Mouse (Mus musculus) left cerebral cortex, adult 2 months (tissue): Measurements from ENCODE around the gene Rffl. TPM values are rescaled to one million over a fixed set of nuclear protein-coding genes. Genes with fewer than 3 reads are reported as not detected.

ENCODE experiments used
- DNase-seq, 2 experiments: peaks; one replicate each; pipeline ENCODE4 v3.0.0; 2021 to 2022; ENCODE audit warnings: low spot score in 2 of 2, mixed read lengths in 1 of 2; ENCODE audit errors: extremely low spot score in 1 of 2
- H3K27ac ChIP-seq: fragments of 200-600 bp; 2 replicates; pipeline ENCODE4 v1.8.1; 2022
- H3K4me3 ChIP-seq: fragments of 200-600 bp; 2 replicates; pipeline ENCODE4 v1.8.1; 2022
- CTCF ChIP-seq: fragments of 200-600 bp; IDR thresholded peaks from 2 replicates; pipeline ENCODE4 v1.8.1; 2022; ENCODE audit warnings: antibody characterized with exemption, mild to moderate bottlenecking, moderate library complexity
- intact Hi-C: fragments of 180-260 bp; cut with DNase I; formaldehyde crosslinking; loops from one replicate; pipeline ENCODE4 v1.15.1; 2025
- long read RNA-seq, 2 experiments: library from polyadenylated mRNA; stranded (forward); transcript quantifications; one replicate each; pipeline ENCODE4 v2.0.0; 2021; ENCODE audit warnings: borderline mapping rate in 2 of 2
- total RNA-seq, 2 experiments: library from RNA; stranded (reverse); gene quantifications; 2 replicates each; pipeline ENCODE4 v1.2.3; 2021

The Rffl gene
- total RNA-seq, result 1 to 10 TPM; 8.8 to 9.1 TPM
- long read RNA-seq, experiment 1, transcript Rffl-206 (7 exons, 3,489 nt), result major isoform, 7 of 23 reads
- long read RNA-seq, experiment 1, partial matches to known transcripts, result 1 of 23 reads
- long read RNA-seq, experiment 1, other reads (novel, unspliced or antisense), result 15 of 23 reads
- long read RNA-seq, experiment 2, partial matches to known transcripts, result 3 of 19 reads
- long read RNA-seq, experiment 2, other reads (novel, unspliced or antisense), result 14 of 19 reads

DNA sequence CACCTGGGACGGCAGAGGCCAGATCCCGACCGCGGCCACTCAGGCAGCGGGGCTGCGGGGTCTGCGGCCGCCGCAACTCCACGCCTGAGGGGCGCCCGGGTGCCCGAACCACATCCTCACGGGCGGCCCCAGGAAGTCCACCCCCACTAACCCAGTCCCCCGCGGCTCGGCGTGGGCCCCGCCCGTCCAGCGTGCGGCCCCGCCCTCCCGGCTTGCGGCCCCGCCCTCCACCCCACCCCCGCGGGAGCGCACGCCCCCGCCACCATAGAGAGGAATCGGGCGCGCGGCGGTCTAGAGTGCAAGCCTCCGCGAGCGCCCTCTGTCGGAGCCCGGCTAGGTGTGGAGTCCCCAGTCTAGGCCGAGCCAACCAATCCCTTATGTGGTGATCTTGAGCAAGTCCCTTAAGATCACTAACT, at the start of gene Rffl:
Gene Rffl (minus strand): TSS at position 180 of the 416 bp plus-strand sequence.
- H3K27ac ChIP-seq, result peak within 1 kb of the TSS; percentile 91
- TF ChIP-seq CTCF, result peak; percentile 79
- peak within 1 kb of the TSS; percentile 76 for H3K4me3 ChIP-seq
- peak; percentile 92 to 95 for DNase-seq
- intact Hi-C loops, result no loop called here

DNA sequence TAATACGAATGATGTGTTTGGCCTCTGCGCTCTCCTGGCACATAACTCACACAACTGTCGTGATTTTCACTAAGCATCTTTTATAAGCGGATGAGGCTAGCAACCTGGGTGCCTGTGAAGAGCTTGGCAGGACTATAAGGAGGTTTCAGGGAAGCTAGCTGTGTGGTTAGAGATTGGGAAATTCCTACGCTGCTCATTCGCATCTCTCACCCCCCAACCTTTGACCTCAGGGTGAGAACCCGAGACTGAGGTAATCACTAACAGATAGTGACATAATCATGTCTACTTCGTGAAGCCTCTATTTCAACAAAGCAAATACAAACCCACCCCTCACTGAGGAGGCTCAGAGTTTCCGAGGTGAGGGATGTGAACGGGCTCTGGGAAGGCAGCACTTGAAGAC, 49.8 kb upstream of the Rffl start:
- intact Hi-C loops, result no loop called here
- Histone ChIP-seq H3K27ac (no peak overlapping the region), H3K4me3 (no peak overlapping the region)
- TF ChIP-seq CTCF, result no peak
- no peak for DNase-seq

GRCm38 (mm10) chr11:82914711-82915352, 43.8 kb upstream of the Rffl start:
- intact Hi-C loops, result loop anchor here (1.0 to 2.0 kb wide), 3 partner anchors 44 to 348 kb away; no protein-coding TSS in a partner anchor
- no peak overlapping the region for H3K27ac ChIP-seq
- H3K4me3 ChIP-seq, result no peak overlapping the region
- peak; percentile 72 to 79 for DNase-seq
- TF ChIP-seq CTCF, result peak; percentile 92

- intact Hi-C loops, result no loop called here
- Histone ChIP-seq H3K27ac (no peak overlapping the region), H3K4me3 (no peak overlapping the region)
- TF ChIP-seq CTCF, result no peak
- DNase-seq, result no peak
Measured at GRCm38 (mm10) chr11:82910679-82911389, 39.8 kb upstream of the Rffl start.

DNA sequence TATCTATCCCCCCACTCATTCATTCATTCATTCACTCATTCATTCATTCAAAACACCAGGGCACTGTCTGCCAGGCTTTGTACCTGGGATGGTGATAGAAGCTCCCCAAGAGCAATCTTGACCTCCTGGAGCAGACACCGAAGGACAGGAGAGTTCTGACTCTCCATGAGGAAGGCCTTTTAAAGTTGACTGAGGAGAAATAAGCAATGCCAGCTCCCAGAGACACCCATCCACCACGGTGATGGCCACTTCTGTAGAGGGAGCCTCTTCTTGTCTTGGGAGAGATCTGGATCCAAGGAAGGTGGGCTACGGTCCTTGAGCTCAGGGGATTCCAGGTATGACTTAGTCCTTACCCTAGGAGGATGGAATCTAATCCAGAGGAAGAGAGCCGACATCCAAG, 39.2 kb upstream of the Rffl start, which contains the start of gene Unc45b:
Gene Unc45b (plus strand): TSS at position 301 of the 400 bp plus-strand sequence.
- no peak for TF ChIP-seq CTCF
- no peak within 1 kb of the TSS for H3K4me3 ChIP-seq
- DNase-seq, result no peak
- H3K27ac ChIP-seq, result no peak within 1 kb of the TSS
- intact Hi-C loops, result no loop called here

DNA sequence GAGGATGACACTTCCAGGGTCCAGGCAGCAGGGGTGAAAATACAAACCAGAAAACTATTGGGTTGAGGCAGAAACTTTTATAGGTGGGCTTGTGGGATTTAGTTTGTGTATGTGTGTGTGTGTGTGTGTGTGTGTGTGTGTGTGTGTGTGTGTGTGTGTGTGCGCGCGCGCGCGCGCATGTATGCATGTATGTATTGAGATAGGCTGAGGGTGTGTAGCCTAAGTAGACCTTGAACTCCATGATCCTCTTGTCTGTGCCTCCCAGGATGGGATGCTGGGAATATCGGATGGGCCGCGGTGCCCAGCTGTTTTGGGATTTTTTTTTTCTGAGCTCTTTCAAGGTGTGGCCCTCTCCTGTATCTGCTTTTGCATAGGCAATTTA, 37.6 kb upstream of the Rffl start:
- Histone ChIP-seq H3K4me3 (peak overlapping the region; percentile 71; the same call in 1 of the 2 replicates), H3K27ac (no peak overlapping the region)
- DNase-seq, result no peak
- intact Hi-C loops, result no loop called here
- no peak for TF ChIP-seq CTCF

DNA sequence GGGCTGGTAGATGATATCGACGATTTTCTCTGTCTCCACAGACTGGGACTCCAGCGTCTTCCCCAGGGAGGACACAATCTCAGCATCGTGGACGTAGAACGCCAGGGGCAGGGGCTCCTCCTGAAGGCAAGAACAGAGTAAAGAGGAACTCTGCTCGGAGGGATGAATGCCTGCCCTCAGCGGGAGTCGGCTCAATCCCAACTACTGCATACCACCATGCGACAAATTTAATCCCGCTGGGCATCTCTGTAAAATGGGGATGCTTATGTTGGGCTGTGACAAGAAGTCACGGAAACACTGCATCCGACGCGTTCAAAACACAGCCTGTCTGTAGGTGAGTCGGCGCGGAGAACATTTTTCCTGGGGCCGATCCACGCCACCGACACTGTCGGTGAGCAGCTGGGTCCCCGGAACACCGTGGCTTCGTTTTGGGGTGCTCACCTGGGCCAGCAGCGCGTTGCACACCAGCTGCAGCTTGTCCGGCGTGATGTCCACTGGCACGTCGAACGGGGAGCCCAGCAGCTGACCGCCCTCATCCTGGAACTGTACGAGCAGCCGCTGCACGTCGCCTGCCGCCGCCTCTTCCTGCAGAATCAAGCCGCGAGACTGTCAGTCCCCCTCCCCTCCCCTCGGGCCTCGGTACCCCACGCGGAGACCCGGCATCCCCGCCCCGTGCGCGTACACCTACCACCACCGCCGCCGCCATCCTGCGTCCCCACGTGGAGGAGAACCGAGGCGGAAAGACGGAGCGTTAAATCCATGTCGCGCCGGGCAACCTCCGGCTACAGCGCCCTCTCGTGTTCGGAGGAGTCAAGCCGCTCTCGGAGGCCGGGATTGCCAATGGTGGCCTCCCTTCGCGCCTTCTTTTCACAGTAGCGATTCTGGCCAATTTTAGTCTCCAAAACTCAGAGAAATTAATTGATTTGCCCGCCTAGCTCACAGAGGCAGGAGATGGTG, 36.9 kb upstream of the Rffl start, which contains the start of gene Nle1:
Gene Nle1 (minus strand): TSS at position 761 of the 957 bp plus-strand sequence.
- peak within 1 kb of the TSS; percentile 16; the same call in 1 of the 2 replicates for H3K27ac ChIP-seq
- H3K4me3 ChIP-seq, result peak within 1 kb of the TSS; percentile 71
- DNase-seq, result peak; percentile 92 to 96
- TF ChIP-seq CTCF, result peak; percentile 98
- intact Hi-C loops, result no loop called here

DNA sequence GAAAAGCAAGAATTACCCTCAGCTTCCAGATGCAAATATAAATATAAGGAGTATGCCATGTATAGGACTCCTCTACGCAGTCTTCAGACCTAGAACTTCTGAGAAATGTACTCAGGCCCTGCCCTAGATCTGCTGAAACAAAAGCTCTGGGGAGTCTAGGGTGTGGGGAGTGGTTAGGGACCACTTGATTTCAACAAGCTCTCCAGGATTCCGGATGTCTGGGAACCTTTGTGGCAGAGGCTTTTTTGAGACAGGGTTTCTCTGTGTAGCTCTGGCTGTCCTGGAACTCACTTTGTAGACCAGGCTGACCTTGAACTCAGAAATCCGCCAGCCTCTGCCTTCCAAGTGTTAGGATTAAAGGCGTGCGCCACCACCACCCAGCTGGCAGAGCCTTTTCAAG, 34.8 kb upstream of the Rffl start:
- intact Hi-C loops, result no loop called here
- no peak for DNase-seq

GRCm38 (mm10) chr11:82904952-82905351, 33.9 kb upstream of the Rffl start:
- Histone ChIP-seq H3K27ac (no peak overlapping the region), H3K4me3 (no peak overlapping the region)
- intact Hi-C loops, result no loop called here
- no peak for TF ChIP-seq CTCF
- no peak for DNase-seq

More for the DNA sequence above, 34.8 kb upstream of the Rffl start:
- H3K27ac ChIP-seq, result no peak overlapping the region
- TF ChIP-seq CTCF, result no peak
- H3K4me3 ChIP-seq, result no peak overlapping the region

- no peak overlapping the region for H3K4me3 ChIP-seq
- TF ChIP-seq CTCF, result no peak
- DNase-seq, result no peak
- H3K27ac ChIP-seq, result no peak overlapping the region
- intact Hi-C loops, result no loop called here
Measured at GRCm38 (mm10) chr11:82901606-82902310, 30.7 kb upstream of the Rffl start.

- DNase-seq, result no peak
- no peak overlapping the region for H3K4me3 ChIP-seq
- intact Hi-C loops, result loop anchor here (10.0 kb wide), 1 partner anchor 505 kb away; no protein-coding TSS in a partner anchor
- no peak for TF ChIP-seq CTCF
- no peak overlapping the region for H3K27ac ChIP-seq
Measured at GRCm38 (mm10) chr11:82899720-82900119, 28.7 kb upstream of the Rffl start.
